Mouse (Mus musculus) liver, adult 2 months (tissue): ENCODE data around the gene Urgcp.

Source experiments
- CTCF ChIP-seq: fragments of 200-500 bp; IDR thresholded peaks from 2 replicates; pipeline ENCODE4 v1.5.1; 2011; ENCODE audit warnings: low read depth, low read length, control low read depth
- POLR2A ChIP-seq: fragments of 200-500 bp; IDR thresholded peaks from 2 replicates; pipeline ENCODE4 v1.6.1; 2011; ENCODE audit warnings: low read length, control low read depth; ENCODE audit not compliant: insufficient read depth; ENCODE audit errors: extremely low read depth

DNA sequence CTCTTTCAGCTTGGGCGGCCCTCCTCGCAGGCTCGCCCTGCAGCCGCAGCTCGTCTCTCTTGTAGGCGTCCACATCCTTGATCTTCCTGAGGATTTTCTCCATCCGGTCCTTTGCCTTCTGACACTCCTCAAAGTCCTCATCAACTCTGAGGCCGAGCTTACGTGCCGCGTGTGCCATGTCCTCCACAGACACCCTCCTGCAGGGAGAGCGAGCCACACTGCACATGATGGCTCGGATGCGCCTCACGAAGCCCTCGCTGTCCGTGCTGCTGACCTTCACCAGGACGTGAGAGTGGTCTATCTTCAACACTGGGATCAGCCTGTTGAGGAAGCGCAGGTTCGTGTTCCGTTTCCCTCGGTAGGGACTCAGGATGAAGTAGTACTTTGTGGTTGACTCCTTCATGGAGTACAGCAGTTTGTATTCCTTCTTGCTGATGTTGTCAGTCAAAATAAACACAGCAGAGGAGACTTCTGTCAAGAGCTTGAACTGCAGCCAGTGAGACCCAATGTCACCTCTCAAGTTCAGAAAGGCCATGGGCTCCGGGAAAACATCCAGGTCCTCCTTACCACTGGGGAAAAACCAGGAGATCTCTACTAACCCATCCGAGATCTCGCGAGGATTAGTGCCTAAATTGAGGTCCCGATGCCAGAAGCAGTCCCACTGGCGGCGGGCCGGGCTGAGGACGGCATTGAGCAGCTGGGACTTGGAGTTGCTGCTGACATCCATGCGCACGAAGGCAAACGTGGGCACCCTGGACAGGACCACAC, 45.1 kb downstream of the Urgcp start:
- TF ChIP-seq POLR2A = no peak
- no peak for TF ChIP-seq CTCF
